Mouse (Mus musculus) heart, embryonic 14.5 days (tissue): ENCODE measurements around the gene Dcst1. TPM values are rescaled to one million over a fixed set of nuclear protein-coding genes. Genes with fewer than 3 reads are reported as not detected.

ENCODE experiments used
- ATAC-seq: fragments of 200-750 bp; cut with Nextera tagmentation; 2 replicates; pipeline ENCODE4 v1.8.0; 2017; ENCODE audit warnings: low read depth, moderate TSS enrichment; ENCODE audit not compliant: insufficient number of reproducible peaks, insufficient read depth, low FRiP score
- H3K27ac ChIP-seq, 2 experiments: fragments of 200-500 bp in 1 of 2; fragments of 300-500 bp in 1 of 2; sonication (generic) in 1 of 2; replicated peaks in 1 of 2; 2 replicates each; pipeline ENCODE4 v1.5.1; 2012 to 2014; ENCODE audit warnings: low read depth in 2 of 2, low read length in 2 of 2, control low read depth in 1 of 2, mild to moderate bottlenecking in 1 of 2, mixed read lengths in 1 of 2; ENCODE audit not compliant: control insufficient read depth in 1 of 2, insufficient read depth in 1 of 2
- H3K27me3 ChIP-seq: fragments of 300-500 bp; sonication (generic); 2 replicates; pipeline ENCODE4 v1.6.1; 2014; ENCODE audit warnings: mild to moderate bottlenecking, low read length, control low read depth; ENCODE audit not compliant: control insufficient read depth, insufficient read depth
- H3K36me3 ChIP-seq: fragments of 300-500 bp; sonication (generic); 2 replicates; pipeline ENCODE4 v1.6.1; 2014; ENCODE audit warnings: mild to moderate bottlenecking, control low read depth, low read length, mixed read lengths; ENCODE audit not compliant: control insufficient read depth, insufficient read depth
- H3K4me1 ChIP-seq, 2 experiments: fragments of 200-500 bp in 1 of 2; fragments of 300-500 bp in 1 of 2; sonication (generic) in 1 of 2; 2 replicates each; pipeline ENCODE4 v1.6.1; 2012 to 2014; ENCODE audit warnings: low read length in 2 of 2, control low read depth in 1 of 2, mixed read lengths in 1 of 2; ENCODE audit not compliant: control insufficient read depth in 2 of 2, insufficient read depth in 2 of 2
- H3K4me2 ChIP-seq: fragments of 300-500 bp; sonication (generic); 2 replicates; pipeline ENCODE4 v1.6.1; 2014; ENCODE audit warnings: mild to moderate bottlenecking, low read length
- H3K4me3 ChIP-seq, 2 experiments: fragments of 200-500 bp in 1 of 2; fragments of 300-500 bp in 1 of 2; sonication (generic) in 1 of 2; 2 replicates each; pipeline ENCODE4 v1.5.1; 2012 to 2014; ENCODE audit warnings: low read length in 2 of 2, mild to moderate bottlenecking in 2 of 2, control low read depth in 1 of 2, low read depth in 1 of 2, moderate library complexity in 1 of 2; ENCODE audit not compliant: control insufficient read depth in 1 of 2, insufficient read depth in 1 of 2
- H3K9ac ChIP-seq: fragments of 300-500 bp; sonication (generic); 2 replicates; pipeline ENCODE4 v1.6.1; 2014; ENCODE audit warnings: mild to moderate bottlenecking, low read length
- H3K9me3 ChIP-seq: fragments of 300-500 bp; sonication (generic); 2 replicates; pipeline ENCODE4 v1.6.1; 2016; ENCODE audit warnings: low read length, control low read depth; ENCODE audit not compliant: control insufficient read depth
- WGBS: fragments of 180-500 bp; shearing (Covaris S2); extraction: QIAGEN DNeasy Blood & Tissue Kit; methylation state at CpG from one replicate; pipeline ENCODE4 v1.1.7; 2014; 5-methylcytosine and 5-hydroxymethylcytosine counted together
- polyA plus RNA-seq: library from polyadenylated mRNA; unstranded; fragments of >200 nt; fragmentation: Nextera tagmentation; extraction: Ambion mirVana; gene quantifications from 2 replicates; pipeline ENCODE4 v1.2.1, GENCODE M21; 2014

Gene Dcst1
- polyA plus RNA-seq, 1 experiment from 2014 or later: 0.18 TPM

DNA sequence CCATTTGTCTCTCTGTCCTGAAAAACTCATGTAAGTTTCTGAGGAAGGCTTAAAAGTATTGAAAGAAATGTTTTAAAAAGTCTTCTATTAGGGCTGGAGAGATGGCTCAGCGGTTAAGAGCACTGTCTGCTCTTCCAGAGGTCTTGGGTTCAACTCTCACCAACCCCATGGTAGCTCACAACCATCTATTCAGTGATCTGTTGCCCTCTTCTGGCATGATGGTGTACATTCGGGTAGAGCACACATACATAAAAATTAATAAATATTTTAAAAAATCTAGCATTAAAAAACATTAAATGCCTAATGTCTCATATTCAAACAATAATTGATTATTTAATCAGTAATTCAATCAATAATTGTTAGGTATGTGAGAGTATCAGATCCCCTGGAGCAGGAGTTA, 64.5 kb downstream of the Dcst1 start:
- Histone ChIP-seq H3K27me3 (0 out of 2 replicates have a peak, but pooled peaks cover 4% of the 10 kb centered on the region), H3K9me3 (no peaks in the 10 kb centered on the region), H3K4me3 (no peak overlapping the region), H3K36me3 (no peaks in the 10 kb centered on the region), H3K27ac (no peak overlapping the region), H3K4me1 (peaks cover 5 to 6% of the 10 kb centered on the region in 2 experiments; a peak in 2 of 4 replicates), H3K9ac (no peak overlapping the region), H3K4me2 (peak overlapping the region; percentile 71; the same call in 1 of the 2 replicates)
- no peak for ATAC-seq
- 61% methylated on average over 2 of the region's 2 CpGs for WGBS

Other genes starting within 250 kb of the Dcst1 start
- 0.11 TPM in 1 of 2 replicates, not detected in the other for gene Pklr, start 229.1 kb downstream of the Dcst1 start, polyA plus RNA-seq
- 0.27 and 0.51 TPM in 2 replicates for gene Hcn3, start 205.1 kb downstream of the Dcst1 start, polyA plus RNA-seq
- 12.4 and 13.4 TPM in 2 replicates for gene Clk2, start 200.5 kb downstream of the Dcst1 start, polyA plus RNA-seq
- gene Scamp3, start 187.8 kb downstream of the Dcst1 start, polyA plus RNA-seq: 68.3 and 74.8 TPM in 2 replicates
- 9.1 and 12.8 TPM in 2 replicates for gene Fam189b, start 182.1 kb downstream of the Dcst1 start, polyA plus RNA-seq
- 33.5 and 34.0 TPM in 2 replicates for gene Gba, start 162.3 kb downstream of the Dcst1 start, polyA plus RNA-seq
- 12.9 and 14.5 TPM in 2 replicates for gene Thbs3, start 150.1 kb downstream of the Dcst1 start, polyA plus RNA-seq
- gene Mtx1, start 138.2 kb downstream of the Dcst1 start, polyA plus RNA-seq: 93.6 and 102 TPM in 2 replicates
- gene Muc1, start 136.2 kb downstream of the Dcst1 start, polyA plus RNA-seq: 0.16 TPM in 1 of 2 replicates, not detected in the other
- 216 and 239 TPM in 2 replicates for gene Krtcap2, start 119.3 kb downstream of the Dcst1 start, polyA plus RNA-seq
- 0.85 and 0.95 TPM in 2 replicates for gene Trim46, start 118.9 kb downstream of the Dcst1 start, polyA plus RNA-seq
- 92.9 and 97.9 TPM in 2 replicates for gene Dpm3, start 105.9 kb downstream of the Dcst1 start, polyA plus RNA-seq
- 48.2 and 48.9 TPM in 2 replicates for gene Slc50a1, start 94.7 kb downstream of the Dcst1 start, polyA plus RNA-seq
- 38.4 and 39.7 TPM in 2 replicates for gene Efna1, start 84.1 kb downstream of the Dcst1 start, polyA plus RNA-seq
- gene Efna3, start 42.3 kb downstream of the Dcst1 start, polyA plus RNA-seq: 0.78 and 1.1 TPM in 2 replicates
- 6.0 and 6.7 TPM in 2 replicates for gene Efna4, start 27.2 kb downstream of the Dcst1 start, polyA plus RNA-seq
- 31.0 and 38.6 TPM in 2 replicates for gene Adam15, start 15.3 kb downstream of the Dcst1 start, polyA plus RNA-seq
- not detected in 2 replicates for gene Dcst2, start 3.3 kb downstream of the Dcst1 start, polyA plus RNA-seq
- 1.3 and 1.8 TPM in 2 replicates for gene Zbtb7b, start 29.5 kb upstream of the Dcst1 start, polyA plus RNA-seq
- gene Lenep, start 37.5 kb upstream of the Dcst1 start, polyA plus RNA-seq: not detected in 2 replicates
- 33.5 and 35.2 TPM in 2 replicates for gene Flad1, start 46.6 kb upstream of the Dcst1 start, polyA plus RNA-seq
- 354 and 368 TPM in 2 replicates for gene Cks1b, start 53.1 kb upstream of the Dcst1 start, polyA plus RNA-seq
- 48.0 and 50.5 TPM in 2 replicates for gene Shc1, start 53.2 kb upstream of the Dcst1 start, polyA plus RNA-seq
- gene Pygo2, start 65.0 kb upstream of the Dcst1 start, polyA plus RNA-seq: 24.3 and 27.8 TPM in 2 replicates
- 36.9 and 37.3 TPM in 2 replicates for gene Pbxip1, start 71.5 kb upstream of the Dcst1 start, polyA plus RNA-seq
- 54.3 and 56.8 TPM in 2 replicates for gene Pmvk, start 89.3 kb upstream of the Dcst1 start, polyA plus RNA-seq
- 2.4 and 3.1 TPM in 2 replicates for gene Kcnn3, start 154.9 kb upstream of the Dcst1 start, polyA plus RNA-seq